Mouse (Mus musculus): Measurements from ENCODE around the gene Zfp697. TPM values are rescaled to one million over a fixed set of nuclear protein-coding genes. Genes with fewer than 3 reads are reported as not detected.

Zfp697 gene
- total RNA-seq, 2 experiments from 2014 or later, result 28.5 to 29.1 TPM

DNA sequence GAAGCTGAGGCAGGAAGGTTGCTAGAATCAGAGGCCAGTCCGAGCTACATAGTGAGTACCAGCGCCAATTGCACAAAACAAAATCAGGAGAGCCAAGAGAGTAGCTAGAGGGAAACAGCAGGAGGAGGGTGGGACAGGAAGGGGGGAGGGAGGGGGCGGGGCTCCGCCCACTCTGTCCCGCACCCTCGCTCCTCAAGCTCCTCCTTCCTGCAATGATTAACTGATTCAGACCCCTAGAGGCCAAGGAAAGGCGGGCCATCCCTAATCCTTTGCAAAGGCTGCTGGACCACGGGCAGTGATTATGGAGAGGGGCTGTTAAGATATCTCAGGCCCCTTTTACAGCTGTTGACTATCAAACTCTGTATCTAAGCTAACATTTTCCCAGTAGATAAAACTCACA is 33.6 kb upstream of the Zfp697 start:
- TF ChIP-seq CTCF (conservative IDR thresholded peaks at IDR 0.05), result no peak
- no peak overlapping the region for H3K4me3 ChIP-seq
- no peak overlapping the region for H3K27ac ChIP-seq
- no peak for DNase-seq (ENCODE audit: low spot score in 2 of 2)

- no peak overlapping the region for H3K4me3 ChIP-seq
- no peak overlapping the region for H3K27ac ChIP-seq
- TF ChIP-seq CTCF (conservative IDR thresholded peaks at IDR 0.05), result peak; percentile 86
Observed at GRCm38 (mm10) chr3:98353892-98354291, 28.4 kb upstream of the Zfp697 start.

DNA sequence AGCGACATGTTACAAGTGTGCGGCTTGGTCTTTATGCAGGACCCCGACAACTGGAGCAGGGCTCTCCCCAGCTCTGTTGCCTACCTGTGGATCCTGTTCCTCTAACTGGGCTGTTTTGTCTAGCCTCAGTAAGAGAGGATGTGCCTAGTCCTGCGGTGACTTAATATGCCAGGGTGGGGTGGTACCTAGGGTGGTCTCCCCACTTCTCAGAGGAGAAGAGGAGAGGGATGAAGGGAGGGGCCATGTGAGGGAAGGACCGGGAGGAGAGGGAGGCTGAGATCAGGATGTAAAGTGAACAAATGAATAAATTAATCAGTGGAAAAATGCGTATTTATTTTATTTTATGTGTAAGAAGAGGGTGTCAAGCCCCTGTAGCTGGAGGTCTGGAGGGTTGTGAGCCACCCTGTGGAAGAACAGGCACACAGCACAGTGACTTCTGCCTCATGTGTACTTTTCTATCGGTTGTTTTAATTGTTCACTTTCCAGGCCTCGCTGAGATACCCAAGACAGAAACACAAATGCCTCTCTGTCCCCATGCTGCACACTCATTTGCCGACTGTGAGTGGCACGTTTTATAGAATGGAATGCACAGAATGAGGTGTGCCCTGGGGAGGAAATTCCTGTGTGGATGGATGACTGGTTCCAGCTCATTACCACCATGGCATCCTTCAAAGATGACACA is 26.8 kb upstream of the Zfp697 start:
- TF ChIP-seq CTCF (conservative IDR thresholded peaks at IDR 0.05), result peak; percentile 56
- no peak overlapping the region for H3K27ac ChIP-seq
- no peak overlapping the region for H3K4me3 ChIP-seq
- DNase-seq (ENCODE audit: low spot score in 2 of 2), result no peak

More at GRCm38 (mm10) chr3:98353892-98354291, 28.4 kb upstream of the Zfp697 start:
- peak; percentile 59 to 79 for DNase-seq (ENCODE audit: low spot score in 2 of 2)

DNA sequence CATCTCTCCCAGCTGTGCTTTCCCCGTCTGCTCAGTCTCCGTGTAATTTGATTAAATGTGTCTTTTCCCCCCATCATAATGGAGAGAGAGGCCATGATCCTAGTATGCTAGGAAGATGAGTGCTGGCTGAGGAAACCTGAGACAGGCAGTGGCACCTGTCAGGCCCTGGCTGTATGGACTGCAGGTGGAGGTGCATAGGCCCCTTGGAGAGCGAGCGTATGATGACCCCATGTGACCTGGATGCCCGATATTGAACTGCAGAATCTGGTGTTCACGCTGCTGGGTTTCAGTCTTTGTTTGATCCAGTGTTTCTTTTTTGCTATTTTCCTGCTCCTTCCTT is 26.3 kb upstream of the Zfp697 start:
- no peak for TF ChIP-seq CTCF (conservative IDR thresholded peaks at IDR 0.05)
- no peak for DNase-seq (ENCODE audit: low spot score in 2 of 2)
- Histone ChIP-seq H3K4me3 (no peak overlapping the region), H3K27ac (no peak overlapping the region)

DNA sequence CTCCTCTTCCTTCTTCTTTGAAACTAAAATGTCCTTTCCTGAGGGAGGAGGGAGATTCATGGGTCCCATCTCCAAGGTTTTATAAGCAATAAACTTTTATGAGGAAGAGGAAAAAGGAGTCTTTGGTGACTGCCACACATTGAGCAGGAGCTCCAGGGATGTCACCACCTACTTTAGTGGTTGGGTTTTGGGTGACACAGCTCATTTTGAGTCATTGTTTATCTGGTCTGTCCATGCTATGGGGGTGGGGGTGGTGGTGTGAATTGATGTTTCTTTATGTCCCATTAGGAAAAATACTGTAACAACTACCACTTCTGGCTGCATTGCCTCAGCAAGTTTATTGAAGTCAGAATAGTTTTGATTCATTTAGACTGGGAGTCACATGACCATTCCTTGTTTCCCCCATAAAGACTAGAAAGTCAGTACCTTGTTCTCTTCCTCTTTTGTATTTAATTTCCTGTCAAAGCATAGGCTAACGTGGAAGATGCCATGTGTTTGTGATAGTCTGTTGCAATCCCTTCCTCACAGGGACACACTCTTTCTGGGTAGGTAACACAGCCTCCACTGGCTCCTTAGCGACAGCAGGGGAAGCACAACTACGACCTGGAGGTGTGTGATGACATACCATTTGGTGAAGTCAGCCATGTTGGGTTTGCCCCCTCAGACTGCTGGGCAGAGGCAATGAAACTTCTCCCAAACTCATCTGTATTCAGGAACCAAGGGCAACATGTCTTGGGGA is 25.5 kb upstream of the Zfp697 start:
- no peak for DNase-seq (ENCODE audit: low spot score in 2 of 2)

DNA sequence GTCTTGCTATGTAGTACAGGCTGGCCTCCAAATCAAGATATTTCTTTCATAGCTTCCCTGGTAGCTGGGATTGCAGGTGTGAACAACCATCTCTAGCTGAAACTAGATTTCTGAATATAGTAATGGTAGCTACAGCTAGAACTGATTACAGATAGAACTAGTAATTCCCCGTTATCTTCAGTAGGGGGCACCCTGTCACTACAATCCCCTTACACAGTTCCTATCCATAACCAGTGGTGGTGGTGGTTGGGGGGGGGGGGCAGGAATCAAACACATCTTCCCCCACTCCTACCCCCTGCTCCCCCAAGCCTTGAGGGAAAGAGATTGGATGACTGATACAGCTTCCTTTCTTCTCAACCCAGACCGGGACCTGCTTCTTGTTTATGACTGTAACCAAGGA is 19.5 kb upstream of the Zfp697 start:
- TF ChIP-seq CTCF (conservative IDR thresholded peaks at IDR 0.05), result peak; percentile 75
- Histone ChIP-seq H3K27ac (no peak overlapping the region), H3K4me3 (no peak overlapping the region)
- peak in 1 of 2 experiments; percentile 51 for DNase-seq (ENCODE audit: low spot score in 2 of 2)

More for the DNA sequence above, 25.5 kb upstream of the Zfp697 start:
- TF ChIP-seq CTCF (conservative IDR thresholded peaks at IDR 0.05), result no peak
- Histone ChIP-seq H3K27ac (no peak overlapping the region), H3K4me3 (no peak overlapping the region)

DNA sequence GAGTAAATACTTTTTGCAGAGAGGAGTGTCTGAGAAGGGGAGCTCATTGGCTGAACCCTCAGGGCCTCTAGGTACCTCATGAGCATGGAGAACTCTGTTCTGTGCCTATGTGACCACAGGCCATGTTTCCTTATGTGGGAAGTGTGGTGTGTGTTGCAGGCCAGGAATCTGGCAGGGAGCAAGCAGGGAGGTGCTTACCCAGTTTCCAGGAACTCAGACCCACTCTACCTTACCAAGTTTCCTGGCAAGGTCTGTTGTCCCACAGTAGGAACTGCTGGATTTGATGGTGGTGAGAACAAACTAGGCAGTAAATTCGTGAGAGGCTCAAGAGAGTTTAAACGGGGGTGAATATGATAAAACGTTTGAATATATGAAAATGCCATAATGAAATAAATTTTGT is 16.2 kb upstream of the Zfp697 start:
- Histone ChIP-seq H3K27ac (no peak overlapping the region), H3K4me3 (no peak overlapping the region)
- DNase-seq (ENCODE audit: low spot score in 2 of 2), result no peak
- TF ChIP-seq CTCF (conservative IDR thresholded peaks at IDR 0.05), result no peak

DNA sequence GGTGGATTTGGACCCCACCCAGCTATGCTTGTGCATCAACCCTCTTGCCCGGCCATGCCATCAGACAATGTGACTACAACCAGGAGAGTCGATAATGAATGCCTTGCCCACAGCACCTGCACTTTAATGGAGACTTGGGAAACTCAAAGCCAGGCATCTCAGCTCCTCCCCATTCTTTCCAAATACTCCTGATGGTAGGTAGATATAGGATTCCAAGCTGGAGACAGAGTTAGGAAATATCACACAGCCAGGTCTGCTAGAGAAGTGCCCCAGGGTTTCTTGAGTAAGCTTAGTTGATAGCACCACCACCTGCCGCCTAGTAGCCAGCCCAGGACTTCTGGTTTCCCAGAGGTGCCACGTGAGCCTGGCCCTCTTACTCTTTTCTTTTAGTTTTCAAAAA is 15.4 kb upstream of the Zfp697 start:
- TF ChIP-seq CTCF (conservative IDR thresholded peaks at IDR 0.05), result no peak
- Histone ChIP-seq H3K27ac (no peak overlapping the region), H3K4me3 (no peak overlapping the region)
- DNase-seq (ENCODE audit: low spot score in 2 of 2), result no peak

- no peak for DNase-seq (ENCODE audit: low spot score in 2 of 2)
Observed at GRCm38 (mm10) chr3:98368283-98368682, 14.0 kb upstream of the Zfp697 start.

DNA sequence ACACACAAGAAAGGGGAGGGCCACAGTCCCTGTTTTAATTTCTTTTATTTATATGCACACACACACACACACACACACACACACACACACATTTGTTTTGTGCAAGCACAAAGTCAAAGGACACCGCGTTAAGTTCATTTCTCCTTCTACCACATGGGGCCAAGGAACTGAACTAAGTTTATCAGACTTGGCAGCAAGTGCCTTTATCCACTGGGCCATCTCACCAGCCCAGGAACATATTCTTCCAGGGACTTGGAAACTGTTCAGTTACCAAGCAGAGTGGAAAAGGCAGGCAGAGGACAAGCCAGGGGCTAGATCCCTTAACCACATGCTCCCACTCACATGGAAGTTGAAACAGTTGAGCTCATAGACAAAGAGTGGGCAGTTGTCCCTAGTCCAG is 13.5 kb upstream of the Zfp697 start:
- no peak for TF ChIP-seq CTCF (conservative IDR thresholded peaks at IDR 0.05)
- no peak overlapping the region for H3K27ac ChIP-seq

More at GRCm38 (mm10) chr3:98368283-98368682, 14.0 kb upstream of the Zfp697 start:
- Histone ChIP-seq H3K4me3 (no peak overlapping the region), H3K27ac (no peak overlapping the region)
- no peak for TF ChIP-seq CTCF (conservative IDR thresholded peaks at IDR 0.05)

DNA sequence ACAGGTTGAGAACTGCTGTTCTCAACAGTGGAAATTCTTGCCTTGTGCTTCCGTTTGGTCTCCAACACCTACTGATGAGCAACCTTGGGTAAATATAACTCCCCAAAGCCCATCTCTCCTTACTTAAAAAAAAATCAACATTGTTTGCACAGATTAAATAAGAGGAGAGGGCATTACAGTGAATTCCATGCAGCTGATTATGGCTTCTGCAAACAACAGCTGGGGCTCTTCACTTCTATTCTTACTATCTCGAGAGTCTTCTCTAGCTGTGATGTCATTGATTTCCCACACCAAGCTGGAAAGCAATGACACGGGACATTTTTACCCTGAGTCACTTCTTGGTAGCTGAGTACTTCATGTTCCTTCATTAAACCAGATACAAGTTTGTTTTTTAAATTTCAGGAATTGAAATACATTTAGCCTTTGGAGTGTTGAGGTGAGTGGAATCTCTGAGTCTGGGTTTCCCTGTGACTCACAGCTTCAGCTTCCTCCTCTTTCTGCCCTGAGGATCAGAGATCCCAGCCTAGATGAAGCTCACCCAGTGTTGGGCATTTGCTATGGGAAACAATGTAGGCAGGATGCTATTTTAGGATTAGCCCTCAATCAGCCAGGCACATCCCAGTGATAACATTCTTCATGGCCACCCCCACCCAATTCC is 8.1 kb upstream of the Zfp697 start:
- DNase-seq (ENCODE audit: low spot score in 2 of 2), result no peak
- Histone ChIP-seq H3K27ac (no peak overlapping the region), H3K4me3 (no peak overlapping the region)
- no peak for TF ChIP-seq CTCF (conservative IDR thresholded peaks at IDR 0.05)

More for the DNA sequence above, 13.5 kb upstream of the Zfp697 start:
- no peak for DNase-seq (ENCODE audit: low spot score in 2 of 2)
- H3K4me3 ChIP-seq, result no peak overlapping the region

DNA sequence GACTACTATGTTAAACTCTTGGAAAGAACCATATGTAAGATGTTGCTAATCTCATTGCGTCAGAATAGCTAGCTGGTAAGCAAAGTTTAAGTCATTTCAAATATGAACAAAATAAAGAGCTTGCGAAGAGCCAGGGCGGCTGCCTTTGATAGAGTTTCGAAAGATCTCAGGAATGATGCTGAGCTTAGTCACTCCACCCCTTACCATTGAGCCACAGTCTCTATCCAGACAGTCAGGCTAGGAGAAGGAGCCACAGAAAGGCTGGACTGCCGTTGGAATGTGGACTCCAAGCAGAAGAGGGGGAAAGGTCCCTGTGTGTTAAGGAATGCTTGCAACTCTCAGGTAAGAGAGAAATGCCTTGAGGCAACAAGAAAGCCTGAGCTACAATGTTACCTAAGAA is 7.3 kb upstream of the Zfp697 start:
- no peak overlapping the region for H3K4me3 ChIP-seq
- no peak for TF ChIP-seq CTCF (conservative IDR thresholded peaks at IDR 0.05)
- H3K27ac ChIP-seq, result no peak overlapping the region
- no peak for DNase-seq (ENCODE audit: low spot score in 2 of 2)

GRCm38 (mm10) chr3:98378267-98378666 is 4.0 kb upstream of the Zfp697 start:
- no peak for DNase-seq (ENCODE audit: low spot score in 2 of 2)
- Histone ChIP-seq H3K27ac (no peak overlapping the region), H3K4me3 (no peak overlapping the region)
- TF ChIP-seq CTCF (conservative IDR thresholded peaks at IDR 0.05), result no peak
